Mouse (Mus musculus): Measurements from ENCODE around the gene Stard10.

DNA sequence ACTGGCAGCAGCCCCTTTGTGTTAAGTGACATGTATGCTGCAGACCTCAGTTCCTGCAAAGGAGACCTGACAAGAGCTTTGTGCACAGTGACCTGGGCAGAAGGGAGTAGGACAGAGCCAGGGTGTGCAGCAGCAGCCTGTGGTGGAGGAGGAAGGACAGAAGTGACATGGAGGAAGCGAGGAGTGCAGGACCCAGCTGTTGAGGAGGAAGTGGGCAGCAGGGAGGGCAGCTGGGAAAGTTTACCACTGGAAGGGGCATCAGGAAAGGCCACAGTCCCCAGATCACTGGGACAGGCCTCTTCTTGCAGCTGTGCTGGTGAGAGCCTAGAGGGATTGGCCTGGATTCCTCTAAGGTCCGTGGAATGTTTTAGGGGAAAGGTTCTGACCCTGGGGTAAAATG lies 62.8 kb downstream of the Stard10 start:
- TF ChIP-seq CTCF (IDR thresholded peaks at IDR 0.05; ENCODE audit: low read depth) (no peak), EP300 (IDR thresholded peaks at IDR 0.05; ENCODE audit: low read depth) (no peak)

Data from liver, postnatal 0 days (tissue).